Mouse (Mus musculus): ENCODE results near the gene Synj2. TPM values are rescaled to one million over a fixed set of nuclear protein-coding genes. Genes with fewer than 3 reads are reported as not detected.

Synj2 gene
- polyA plus RNA-seq, 1 experiment from 2014 or later, result 4.5 TPM

- peak; percentile 83 for DNase-seq (ENCODE audit: low spot score)
Measured at GRCm38 (mm10) chr17:5973536-5973935, 32.5 kb downstream of the Synj2 start.

GRCm38 (mm10) chr17:5975099-5975977, 34.3 kb downstream of the Synj2 start:
- DNase-seq (ENCODE audit: low spot score), result peak; percentile 65

GRCm38 (mm10) chr17:5976221-5977055, 35.4 kb downstream of the Synj2 start:
- DNase-seq (ENCODE audit: low spot score), result no peak

- no peak for DNase-seq (ENCODE audit: low spot score)
Measured at GRCm38 (mm10) chr17:5977056-5977920, 36.2 kb downstream of the Synj2 start.

- no peak for DNase-seq (ENCODE audit: low spot score)
Measured at GRCm38 (mm10) chr17:5977921-5978504, 36.9 kb downstream of the Synj2 start.

GRCm38 (mm10) chr17:5978505-5979077, 37.5 kb downstream of the Synj2 start:
- no peak for DNase-seq (ENCODE audit: low spot score)

GRCm38 (mm10) chr17:5980860-5981259, 39.8 kb downstream of the Synj2 start:
- DNase-seq (ENCODE audit: low spot score), result peak; percentile 55

- no peak for DNase-seq (ENCODE audit: low spot score)
Measured at GRCm38 (mm10) chr17:5983150-5983549, 42.1 kb downstream of the Synj2 start.

GRCm38 (mm10) chr17:5983901-5984300, 42.8 kb downstream of the Synj2 start:
- DNase-seq (ENCODE audit: low spot score), result no peak

- no peak for DNase-seq (ENCODE audit: low spot score)
Measured at GRCm38 (mm10) chr17:5984700-5985231, 43.7 kb downstream of the Synj2 start.

- DNase-seq (ENCODE audit: low spot score), result no peak
Measured at GRCm38 (mm10) chr17:5985271-5985670, 44.2 kb downstream of the Synj2 start.

GRCm38 (mm10) chr17:5987271-5988056, 46.4 kb downstream of the Synj2 start:
- no peak for DNase-seq (ENCODE audit: low spot score)

GRCm38 (mm10) chr17:5988102-5988501, 47.0 kb downstream of the Synj2 start:
- no peak for DNase-seq (ENCODE audit: low spot score)

GRCm38 (mm10) chr17:5992866-5993580, 51.9 kb downstream of the Synj2 start:
- DNase-seq (ENCODE audit: low spot score), result no peak

GRCm38 (mm10) chr17:5993581-5994260, 52.6 kb downstream of the Synj2 start:
- no peak for DNase-seq (ENCODE audit: low spot score)

GRCm38 (mm10) chr17:5994606-5995005, 53.5 kb downstream of the Synj2 start:
- DNase-seq (ENCODE audit: low spot score), result no peak

- DNase-seq (ENCODE audit: low spot score), result no peak
Measured at GRCm38 (mm10) chr17:5996589-5996988, 55.5 kb downstream of the Synj2 start.
